Mouse (Mus musculus) brown adipose tissue, adult 24 weeks (tissue): ENCODE results near the gene Dmrt1. TPM values are rescaled to one million over a fixed set of nuclear protein-coding genes. Genes with fewer than 3 reads are reported as not detected.

Experiments
- H3K27ac ChIP-seq: fragments of 200-500 bp; replicated peaks from 2 replicates; pipeline ENCODE4 v1.5.1; 2012; ENCODE audit warnings: low read depth, mild to moderate bottlenecking, low read length
- H3K4me1 ChIP-seq: fragments of 200-500 bp; 2 replicates; pipeline ENCODE4 v1.6.1; 2012; ENCODE audit warnings: low read length, mixed read lengths; ENCODE audit not compliant: control insufficient read depth, insufficient read depth, insufficient read length
- H3K4me3 ChIP-seq: fragments of 200-500 bp; 2 replicates; pipeline ENCODE4 v1.5.1; 2012; ENCODE audit warnings: low read depth, mild to moderate bottlenecking, low read length, moderate library complexity; ENCODE audit not compliant: insufficient read depth
- polyA plus RNA-seq: library from polyadenylated mRNA; stranded (reverse); fragments of >200 nt; gene quantifications from 2 replicates; pipeline ENCODE4 v1.2.4, GENCODE M21; 2012; ENCODE audit not compliant: missing spikeins, insufficient read depth, insufficient read length

The Dmrt1 gene
- polyA plus RNA-seq, 1 experiment: not detected

DNA sequence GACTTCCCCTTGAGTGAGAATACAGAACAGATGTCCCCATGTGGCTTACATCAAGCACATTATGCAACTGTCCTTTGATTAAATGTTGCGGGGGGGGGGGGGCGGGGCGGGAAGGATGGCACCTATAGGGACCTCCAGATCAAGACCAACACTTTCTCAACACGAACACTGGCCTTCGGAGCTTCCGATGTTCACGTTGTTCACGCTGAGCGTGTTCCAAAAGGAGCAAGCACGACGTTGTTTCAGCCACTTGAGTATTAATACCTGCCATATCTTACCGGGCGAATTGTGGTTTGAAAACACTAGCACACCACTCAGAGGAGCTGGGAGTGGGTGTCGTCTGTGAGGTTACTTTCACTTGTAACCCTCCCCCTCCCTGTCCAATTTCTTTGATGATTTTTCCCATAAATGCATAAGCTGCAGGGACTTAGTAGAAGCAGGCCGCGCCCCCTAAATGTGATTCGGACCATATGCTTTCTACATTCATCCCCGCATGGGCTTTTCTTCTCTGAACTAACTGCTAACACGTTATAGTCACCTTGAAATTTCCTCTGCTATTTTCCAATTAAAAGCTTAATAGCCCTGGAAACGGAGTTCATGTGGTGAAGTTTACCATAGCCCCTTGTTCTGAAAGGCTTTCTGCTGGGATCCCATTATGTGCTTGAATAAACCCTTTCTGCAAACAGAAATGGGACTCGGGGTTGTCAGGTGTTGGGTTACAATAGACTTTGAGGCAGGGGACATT is 102.2 kb downstream of the Dmrt1 start:
- Histone ChIP-seq H3K4me3 (no peak overlapping the region), H3K4me1 (no peaks in the 10 kb centered on the region), H3K27ac (no peak overlapping the region)

DNA sequence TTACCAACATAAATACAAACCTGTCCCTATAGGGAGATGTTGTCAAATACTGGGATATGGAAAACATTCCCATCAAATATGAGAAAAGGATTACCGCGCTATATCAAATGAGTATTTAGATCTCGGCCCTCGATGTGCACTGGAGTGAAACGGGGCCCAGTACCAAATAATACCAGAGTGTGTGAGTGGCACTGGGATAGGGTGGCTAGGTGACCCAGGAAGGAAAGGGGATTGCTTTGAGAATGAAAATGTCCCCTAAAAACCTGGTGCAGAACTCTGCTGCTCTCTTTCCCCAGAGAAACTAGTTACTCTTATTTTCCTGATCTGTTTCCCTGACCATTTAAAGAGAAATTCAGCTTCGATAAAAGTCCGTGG is 102.8 kb downstream of the Dmrt1 start:
- Histone ChIP-seq H3K4me3 (no peak overlapping the region), H3K27ac (no peak overlapping the region), H3K4me1 (no peaks in the 10 kb centered on the region)

DNA sequence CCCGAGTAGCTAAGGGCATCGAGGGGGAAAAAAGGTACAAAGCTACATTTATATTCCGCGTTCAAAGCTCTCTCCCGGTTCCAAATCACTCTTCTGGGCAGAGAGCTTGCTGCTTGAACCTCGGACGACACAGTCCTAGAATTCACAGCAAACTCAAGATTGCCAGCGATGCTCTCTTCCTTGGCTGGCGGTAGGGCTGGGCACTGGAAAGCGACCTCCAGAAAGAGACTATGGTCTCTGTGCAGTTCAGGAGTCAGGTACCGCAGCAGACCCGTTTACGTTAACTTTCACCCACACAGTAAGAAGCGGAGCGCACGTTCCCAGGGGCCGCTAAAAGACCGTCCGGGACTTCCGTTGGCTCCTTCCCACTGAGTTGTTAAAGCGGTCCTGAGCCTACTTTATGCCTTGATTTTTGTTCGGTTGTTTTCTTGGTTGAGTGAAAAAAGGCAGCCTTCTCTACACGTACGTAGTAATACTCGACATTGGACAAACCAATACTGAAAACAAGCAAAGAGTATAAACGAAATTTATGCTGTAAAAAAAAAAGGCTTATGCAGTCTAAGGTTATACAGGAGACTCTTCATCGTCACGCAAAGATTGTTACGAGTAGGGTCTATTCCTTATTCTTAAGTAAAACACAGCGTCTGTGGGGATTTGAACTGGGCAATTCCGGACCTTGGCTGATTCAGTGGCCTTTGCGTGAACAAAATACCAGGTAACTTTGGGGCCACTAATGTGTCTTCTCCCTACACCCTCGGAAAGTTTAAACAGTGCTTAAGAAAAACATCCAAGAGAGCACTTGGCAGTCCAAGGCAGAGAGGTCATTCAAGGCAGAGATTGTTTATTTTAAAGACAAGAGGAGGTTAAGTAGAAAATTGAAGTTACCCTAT is 103.8 kb downstream of the Dmrt1 start:
- H3K4me1 ChIP-seq: no peaks in the 10 kb centered on the region
- H3K27ac ChIP-seq: no peak overlapping the region
- H3K4me3 ChIP-seq: no peak overlapping the region

DNA sequence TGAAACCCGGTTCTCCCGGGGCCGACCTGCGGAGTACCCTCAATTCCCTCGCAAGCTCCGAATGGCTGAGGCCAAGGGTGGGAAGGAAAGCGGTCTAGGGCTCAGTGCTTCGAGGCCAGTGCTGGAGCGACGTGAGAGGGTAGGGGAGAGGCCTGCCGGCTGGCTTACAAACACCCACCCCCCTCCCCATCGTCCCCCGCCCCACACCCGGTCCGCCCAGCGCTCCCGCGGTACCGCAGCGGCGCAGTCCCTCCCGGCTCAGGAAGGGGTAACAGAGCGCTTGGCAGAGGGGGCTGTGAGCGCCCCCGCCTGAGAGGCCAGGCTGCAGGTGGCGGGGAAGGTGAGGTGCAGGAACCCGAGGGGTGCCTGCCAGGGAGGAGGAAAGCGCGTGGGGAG is 104.6 kb downstream of the Dmrt1 start, which contains the start of gene Dmrt3:
Dmrt3 (plus strand) TSS at position 287 of the 396 bp plus-strand sequence.
- Histone ChIP-seq H3K27ac (no peak within 1 kb of the TSS), H3K4me3 (no peak within 1 kb of the TSS), H3K4me1 (no peaks in the 10 kb centered on the region)

DNA sequence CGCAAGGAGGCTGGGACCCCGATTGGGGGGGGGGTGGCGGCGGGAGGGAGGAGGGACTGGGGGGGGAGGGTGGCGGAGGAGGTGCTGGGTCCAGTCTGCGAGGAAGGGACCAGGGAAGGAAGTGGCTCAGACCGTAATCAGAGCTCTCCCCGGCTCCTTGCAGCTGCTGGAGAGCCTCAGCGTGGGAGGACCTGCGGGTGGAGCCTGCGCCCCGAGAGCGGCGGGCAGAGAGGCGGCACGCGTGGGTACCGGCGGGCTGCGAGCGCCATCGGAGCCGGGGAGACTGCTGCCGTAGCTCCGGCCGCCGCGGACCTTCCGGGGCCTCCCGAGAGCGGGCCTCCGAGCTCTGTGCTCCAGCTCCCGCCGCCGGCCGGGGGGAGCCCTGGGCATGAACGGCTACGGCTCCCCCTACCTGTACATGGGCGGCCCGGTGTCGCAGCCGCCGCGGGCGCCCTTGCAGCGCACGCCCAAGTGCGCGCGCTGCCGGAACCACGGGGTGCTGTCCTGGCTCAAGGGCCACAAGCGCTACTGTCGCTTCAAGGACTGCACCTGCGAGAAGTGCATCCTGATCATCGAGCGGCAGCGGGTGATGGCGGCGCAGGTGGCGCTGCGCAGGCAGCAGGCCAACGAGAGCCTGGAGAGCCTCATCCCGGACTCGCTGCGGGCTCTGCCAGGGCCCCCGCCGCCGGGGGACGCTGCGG is 105.1 kb downstream of the Dmrt1 start:
- no peaks in the 10 kb centered on the region for H3K4me1 ChIP-seq
- H3K4me3 ChIP-seq: no peak overlapping the region
- no peak overlapping the region for H3K27ac ChIP-seq

DNA sequence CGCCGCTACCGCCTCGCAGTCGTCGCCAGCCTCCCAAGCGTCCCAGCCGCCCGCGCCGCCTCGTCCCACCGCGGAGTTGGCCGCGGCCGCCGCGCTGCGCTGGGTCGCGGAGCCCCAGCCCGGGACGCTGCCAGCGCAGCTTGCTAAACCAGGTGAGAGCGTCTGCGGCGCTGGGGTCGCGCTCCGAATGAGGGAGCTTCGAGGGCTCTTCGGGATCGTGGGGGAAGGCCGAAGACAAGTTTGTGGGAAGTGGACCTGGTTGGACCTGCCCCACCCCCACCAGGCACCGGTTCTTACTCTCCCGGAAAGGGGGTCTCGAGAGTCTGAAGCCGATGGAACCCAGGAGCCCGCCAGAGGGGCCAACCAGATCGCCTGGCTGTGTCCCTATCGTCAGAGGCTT is 105.7 kb downstream of the Dmrt1 start:
- H3K4me1 ChIP-seq: no peaks in the 10 kb centered on the region
- H3K27ac ChIP-seq: no peak overlapping the region
- H3K4me3 ChIP-seq: no peak overlapping the region

DNA sequence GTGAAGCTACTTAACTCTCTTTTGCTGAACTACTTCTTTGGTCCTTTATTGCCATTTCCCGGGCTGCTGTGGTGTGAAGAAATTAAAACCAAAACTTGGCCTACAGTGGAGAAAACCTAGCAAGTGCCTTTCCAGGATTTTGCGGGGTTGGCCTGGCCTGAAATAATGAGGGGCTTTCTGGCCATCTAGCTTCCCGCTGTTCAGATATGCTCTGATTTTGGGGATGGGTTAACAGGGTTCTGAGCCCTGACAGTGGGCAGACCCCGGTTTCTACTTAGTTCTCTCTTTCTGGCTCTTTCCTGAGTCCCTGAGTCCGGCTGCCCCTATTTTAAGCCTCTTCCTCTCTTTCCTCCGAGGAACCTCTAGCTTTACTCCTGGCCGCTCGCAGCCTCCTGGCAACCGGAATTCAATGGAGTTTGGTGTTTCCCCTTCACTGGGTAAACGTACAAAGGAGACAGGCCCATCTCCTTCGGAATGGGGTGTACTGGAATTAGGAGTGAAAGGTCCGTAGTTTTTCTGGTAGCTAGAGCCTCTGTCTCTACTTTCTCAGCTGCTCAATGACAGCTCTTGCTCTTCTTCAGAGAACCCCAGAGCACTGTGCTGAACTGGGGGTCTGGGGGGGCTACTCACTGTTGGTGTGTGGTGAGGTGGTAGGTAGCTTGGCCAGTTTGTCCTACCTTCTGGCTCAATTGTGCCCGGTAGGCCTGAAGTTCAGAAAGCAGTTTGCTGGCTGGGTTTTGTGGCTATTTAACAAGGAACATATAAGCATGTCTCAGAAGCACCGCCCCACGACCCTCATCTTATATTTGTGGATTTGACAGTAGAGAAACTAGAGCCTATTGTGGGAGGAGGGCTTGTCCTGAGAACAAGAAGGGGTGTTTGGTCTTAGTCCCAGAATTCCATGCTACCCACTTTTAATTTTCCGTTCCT is 106.7 kb downstream of the Dmrt1 start:
- Histone ChIP-seq H3K4me3 (no peak overlapping the region), H3K4me1 (no peaks in the 10 kb centered on the region), H3K27ac (no peak overlapping the region)

DNA sequence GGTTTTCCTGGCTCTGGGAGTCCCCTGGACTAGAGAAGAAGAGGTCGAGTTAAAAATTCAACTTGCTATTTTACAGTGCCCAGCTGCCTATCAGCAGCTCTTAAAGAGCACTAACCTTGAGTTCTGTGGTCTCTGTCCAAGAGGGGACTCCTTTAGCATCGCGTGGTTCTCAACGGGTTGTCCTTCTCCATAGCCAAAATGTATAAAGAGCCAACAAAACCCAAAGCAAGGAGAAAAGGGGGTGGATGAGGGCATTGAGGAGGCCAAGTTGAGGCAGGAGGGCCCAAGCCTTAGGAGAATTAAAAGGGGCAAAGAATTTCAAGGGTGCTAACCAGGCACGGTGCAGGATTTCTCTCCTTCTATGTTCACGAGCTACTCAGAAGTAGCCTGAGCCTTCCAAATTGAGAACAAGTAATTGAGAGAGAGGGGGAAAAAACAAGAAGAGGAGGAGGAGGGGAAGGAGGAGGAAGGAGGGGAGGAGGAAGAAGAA is 107.4 kb downstream of the Dmrt1 start:
- no peak overlapping the region for H3K27ac ChIP-seq
- H3K4me3 ChIP-seq: no peak overlapping the region
- no peaks in the 10 kb centered on the region for H3K4me1 ChIP-seq

DNA sequence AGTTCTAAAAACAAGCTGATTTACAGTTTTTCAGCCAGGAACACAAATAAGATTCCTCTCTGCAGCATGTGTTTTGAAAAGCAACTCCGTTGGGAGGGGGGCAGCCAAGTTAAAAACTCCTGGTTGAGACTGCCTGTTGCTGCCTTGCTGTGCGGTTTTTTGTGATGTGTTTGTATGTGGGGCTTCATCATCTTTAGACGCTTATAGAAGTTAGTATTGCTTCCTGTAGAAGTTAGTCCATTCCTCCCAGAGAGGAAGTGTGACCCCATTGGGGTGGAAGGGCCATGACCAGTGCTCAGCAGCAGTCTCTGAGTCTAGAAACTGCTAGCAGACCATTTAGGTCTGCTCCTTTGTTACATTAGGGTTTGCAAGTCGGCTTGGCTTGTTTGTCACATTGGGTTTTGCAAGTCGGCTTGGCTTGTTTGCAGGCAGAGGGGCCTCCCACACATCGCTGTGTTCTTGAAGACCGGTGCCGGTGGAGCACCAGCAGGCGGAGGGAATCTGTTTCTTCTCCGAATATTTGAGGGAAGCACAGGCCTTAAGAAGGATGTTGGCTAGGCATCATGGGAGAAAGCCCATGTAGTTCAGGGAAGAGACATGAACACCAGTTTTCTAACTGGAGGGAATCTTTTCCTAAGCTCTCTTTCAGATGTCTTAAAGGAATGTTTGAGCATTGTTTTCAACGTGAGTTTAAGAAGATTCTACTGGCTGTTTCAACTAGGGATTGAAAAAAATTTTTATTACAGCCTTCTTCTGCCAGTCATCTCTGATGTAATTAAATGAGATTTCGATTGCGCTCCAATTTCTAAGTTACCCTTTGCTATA is 108.3 kb downstream of the Dmrt1 start:
- no peak overlapping the region for H3K27ac ChIP-seq
- H3K4me1 ChIP-seq: no peaks in the 10 kb centered on the region
- no peak overlapping the region for H3K4me3 ChIP-seq

DNA sequence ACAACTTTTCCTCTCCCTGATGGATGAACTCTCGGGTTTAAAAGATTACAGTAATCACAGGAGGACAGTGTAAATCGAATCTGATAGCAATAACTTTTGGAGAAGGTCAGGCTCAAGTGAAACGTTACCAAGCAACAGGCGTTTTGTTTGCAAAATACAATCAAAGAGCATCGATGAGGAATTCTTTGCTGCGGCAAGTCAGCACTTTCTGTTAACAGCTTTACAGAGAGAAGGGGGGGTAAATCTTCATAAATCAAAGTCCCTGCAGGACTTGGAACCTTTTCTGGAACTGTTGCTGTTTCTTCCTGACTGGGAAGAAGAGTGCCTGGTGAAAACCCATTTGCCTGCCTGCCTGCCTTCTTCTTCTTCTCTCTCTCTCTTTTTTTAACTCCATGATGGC is 110.5 kb downstream of the Dmrt1 start:
- Histone ChIP-seq H3K4me1 (no peaks in the 10 kb centered on the region), H3K4me3 (no peak overlapping the region)

DNA sequence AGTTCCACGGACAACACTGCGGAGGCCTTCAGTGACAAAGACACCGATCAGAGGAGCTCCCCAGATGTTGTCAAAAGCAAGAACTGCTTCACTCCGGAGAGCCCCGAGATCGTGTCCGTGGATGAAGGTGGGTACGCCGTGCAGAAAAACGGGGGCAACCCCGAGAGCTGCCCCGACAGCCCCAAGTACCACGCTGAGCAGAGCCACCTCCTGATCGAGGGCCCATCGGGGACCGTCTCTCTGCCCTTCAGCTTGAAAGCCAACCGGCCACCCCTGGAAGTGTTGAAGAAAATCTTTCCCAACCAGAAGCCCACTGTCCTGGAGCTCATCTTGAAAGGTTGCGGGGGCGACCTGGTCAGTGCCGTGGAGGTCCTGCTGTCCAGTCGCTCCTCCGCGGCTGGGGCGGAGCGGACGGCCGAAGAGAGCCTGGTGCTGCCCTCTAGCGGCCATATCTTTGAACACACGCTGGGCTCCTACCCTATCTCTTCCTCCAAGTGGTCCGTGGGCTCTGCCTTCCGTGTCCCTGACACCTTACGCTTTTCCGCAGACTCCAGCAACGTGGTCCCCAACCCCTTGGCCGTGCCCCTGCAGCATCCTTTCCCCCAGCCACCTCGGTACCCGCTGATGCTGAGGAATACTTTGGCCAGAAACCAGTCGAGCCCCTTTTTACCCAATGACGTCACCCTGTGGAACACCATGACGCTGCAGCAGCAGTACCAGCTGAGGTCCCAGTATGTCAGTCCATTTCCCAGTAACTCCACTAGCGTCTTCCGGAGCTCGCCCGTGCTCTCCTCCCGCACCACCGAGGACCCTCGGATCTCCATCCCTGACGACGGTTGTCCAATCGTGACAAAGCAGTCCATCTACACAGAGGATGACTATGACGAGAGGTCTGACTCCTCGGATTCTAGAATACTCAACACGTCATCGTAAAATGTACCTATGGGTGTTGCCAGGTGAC is 117.2 kb downstream of the Dmrt1 start:
- Histone ChIP-seq H3K4me3 (no peak overlapping the region), H3K4me1 (no peaks in the 10 kb centered on the region; the same call in 1 of the 2 replicates)

More for the DNA sequence above, 110.5 kb downstream of the Dmrt1 start:
- no peak overlapping the region for H3K27ac ChIP-seq

DNA sequence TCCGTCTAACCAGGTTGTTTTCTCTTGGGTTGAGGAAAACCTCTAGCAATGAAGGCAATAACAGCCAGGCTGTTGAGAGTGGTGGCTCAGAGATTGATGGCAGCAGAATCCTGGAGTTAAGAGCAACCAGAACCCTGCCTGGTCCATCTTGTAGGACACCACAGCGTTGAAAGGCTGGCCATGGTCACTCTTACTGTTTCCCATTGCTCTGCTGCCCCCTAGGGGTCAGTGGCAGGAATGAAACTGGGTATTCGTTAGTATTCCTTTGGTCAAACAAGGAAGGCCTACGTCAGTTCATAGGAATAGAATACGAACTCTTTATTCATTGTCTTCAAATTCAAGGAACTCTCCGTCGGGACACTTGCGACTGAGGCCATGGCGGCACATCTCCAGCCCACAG is 123.1 kb downstream of the Dmrt1 start:
- no peaks in the 10 kb centered on the region for H3K4me1 ChIP-seq
- no peak overlapping the region for H3K27ac ChIP-seq
- H3K4me3 ChIP-seq: no peak overlapping the region

More for the DNA sequence above, 117.2 kb downstream of the Dmrt1 start:
- no peak overlapping the region for H3K27ac ChIP-seq

DNA sequence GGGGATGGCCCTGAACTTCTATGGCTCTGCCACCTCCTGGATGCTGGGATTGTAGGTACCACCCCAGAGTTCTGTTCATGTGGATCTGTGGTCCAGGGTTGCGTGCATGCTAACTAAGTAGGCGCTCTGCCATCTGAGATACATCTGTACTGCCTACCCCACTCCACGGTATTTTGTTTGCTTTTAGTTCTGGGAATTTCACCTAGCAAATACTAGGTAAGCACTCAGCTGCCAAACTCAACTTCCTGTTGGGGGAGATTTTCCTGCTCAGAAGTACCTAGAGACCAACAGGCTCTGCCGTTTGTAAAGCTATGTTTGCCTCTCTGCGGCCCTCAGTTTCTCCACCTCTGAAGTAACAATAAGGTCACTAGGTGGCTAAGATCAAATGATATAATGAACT is 129.7 kb downstream of the Dmrt1 start:
- no peak overlapping the region for H3K4me3 ChIP-seq
- H3K27ac ChIP-seq: no peak overlapping the region
- H3K4me1 ChIP-seq: no peaks in the 10 kb centered on the region
